Mouse (Mus musculus): ENCODE results near the gene Nxn.

The Nxn gene

DNA sequence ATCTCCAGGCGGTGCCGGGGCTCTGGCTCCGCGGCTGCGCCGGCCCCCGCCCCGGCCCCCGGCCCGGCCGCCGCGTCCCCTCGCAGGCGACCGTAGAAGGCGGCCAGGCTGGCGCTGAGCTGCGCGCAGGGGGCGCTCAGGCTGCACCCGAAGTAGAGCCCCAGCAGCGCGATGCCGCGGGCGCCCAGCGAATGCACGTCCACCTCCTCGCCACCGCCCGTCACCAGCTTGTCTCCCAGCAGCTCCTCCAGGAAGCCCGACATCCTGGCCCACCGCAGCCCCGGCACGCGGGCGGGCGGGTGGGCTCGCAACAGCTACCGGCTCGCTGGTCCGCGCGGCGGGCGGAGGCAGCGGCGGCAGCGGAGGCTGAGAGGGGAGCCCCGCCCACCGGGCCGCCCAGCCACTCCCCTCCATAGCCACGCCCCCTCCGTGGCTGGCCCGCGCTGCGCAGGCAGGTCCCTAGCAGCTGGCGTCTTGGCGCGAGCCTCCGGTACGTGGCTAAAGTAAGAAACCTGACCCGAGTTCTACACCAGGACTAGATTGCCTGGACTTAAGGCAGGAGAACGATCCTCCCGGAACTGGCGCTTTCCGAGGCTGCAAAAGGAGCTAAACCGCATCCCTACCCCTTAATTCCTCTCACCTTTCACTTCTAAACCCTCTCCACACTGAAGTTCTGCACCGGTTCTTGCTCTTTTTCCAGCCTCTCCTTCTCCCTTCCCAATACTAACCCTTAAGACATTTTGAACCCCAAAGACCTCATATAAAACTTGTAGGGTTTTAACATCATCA, at the start of gene Nxn:
Gene Nxn, minus strand, starts transcription at position 343 of the 789 bp plus-strand sequence.
- DNase-seq, result peak; percentile 87 to 98

DNA sequence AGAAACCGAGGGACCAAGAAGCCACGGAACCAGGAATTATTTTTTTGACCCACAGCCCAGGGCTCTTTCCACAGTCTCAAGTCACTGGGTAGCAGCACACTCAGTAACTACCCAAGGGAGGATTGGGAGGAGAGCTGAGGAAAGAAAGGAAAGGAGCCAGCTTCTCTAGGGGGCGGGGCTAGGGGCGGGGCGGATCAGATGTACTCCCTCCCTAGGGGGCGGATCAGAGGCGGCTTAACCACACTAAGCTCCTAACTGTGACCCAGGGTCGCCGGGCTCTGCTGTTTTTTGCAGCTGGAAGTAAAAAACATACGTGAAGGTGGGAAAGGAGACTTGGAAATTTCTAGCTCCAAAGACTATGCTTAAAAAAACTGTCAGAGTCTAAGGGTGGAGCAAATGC, 47.3 kb upstream of the Nxn start:
- DNase-seq, result no peak

DNA sequence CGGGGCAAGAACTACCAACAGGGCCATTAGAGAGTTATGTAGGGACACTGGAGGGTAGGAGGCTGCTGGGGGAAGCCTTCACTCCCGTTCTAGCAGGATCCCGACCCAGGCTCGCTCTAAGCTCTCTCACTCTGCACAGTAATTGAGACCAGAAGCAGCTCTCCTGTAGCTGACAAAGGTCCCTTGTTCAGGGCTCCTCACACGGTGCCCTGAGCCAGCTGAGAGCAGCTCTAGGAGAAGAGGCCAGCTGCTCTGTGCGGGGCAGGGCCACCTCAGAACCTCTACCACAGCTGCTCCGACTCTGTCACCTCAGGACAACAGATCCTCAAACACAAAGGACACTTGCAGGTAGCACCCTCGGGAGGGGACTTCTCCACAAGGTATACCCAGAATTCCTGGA, 46.5 kb upstream of the Nxn start:
- DNase-seq, result no peak

DNA sequence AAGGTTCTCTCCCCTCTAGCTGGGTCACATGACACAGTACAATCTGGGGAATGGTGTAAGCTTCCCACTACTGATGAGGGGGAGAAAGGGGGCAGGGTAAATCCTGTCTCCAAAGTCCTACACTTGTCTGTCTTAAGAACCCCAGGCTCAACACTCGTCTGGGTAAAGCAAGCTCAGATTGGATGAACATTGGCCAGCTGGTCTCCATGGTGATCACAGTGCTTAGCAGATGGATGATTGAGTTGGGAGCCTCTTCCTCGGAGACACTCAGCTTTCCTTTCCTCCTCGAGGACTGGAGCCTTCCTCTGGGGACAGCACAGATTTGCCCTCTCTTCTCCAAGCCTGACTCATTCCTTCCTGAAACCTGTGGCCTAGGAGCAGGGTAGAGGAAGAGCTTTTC, 40.7 kb upstream of the Nxn start:
- DNase-seq, result no peak

DNA sequence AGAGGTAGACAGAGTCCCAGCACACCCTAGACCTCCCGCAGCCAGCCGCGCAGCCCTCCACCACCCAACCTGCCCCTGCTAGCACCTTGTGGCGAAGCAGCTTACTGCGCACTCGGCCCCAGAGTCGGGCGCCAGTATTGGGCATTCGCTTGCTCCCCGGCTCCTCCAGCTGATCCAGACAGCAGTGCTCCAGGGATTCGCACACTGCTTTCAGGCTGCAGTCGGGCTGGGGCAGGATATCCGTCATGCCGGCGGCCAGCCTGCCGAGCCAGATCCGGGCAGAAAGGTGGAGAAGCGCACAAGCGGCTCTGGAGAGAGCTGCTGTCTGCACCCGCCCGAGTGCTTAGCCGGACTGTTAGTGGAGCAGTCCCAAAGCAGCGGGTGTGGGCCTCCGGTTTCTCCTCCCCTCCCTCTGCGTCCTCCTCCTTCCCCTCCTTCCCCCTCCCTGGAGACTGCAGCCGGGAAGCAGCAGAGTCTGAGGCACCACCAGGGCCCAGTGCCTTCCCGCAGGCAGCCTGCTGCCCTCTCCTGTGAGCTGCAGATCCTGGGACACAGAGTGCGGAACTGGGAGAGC, 38.0 kb upstream of the Nxn start:
- no peak for DNase-seq

DNA sequence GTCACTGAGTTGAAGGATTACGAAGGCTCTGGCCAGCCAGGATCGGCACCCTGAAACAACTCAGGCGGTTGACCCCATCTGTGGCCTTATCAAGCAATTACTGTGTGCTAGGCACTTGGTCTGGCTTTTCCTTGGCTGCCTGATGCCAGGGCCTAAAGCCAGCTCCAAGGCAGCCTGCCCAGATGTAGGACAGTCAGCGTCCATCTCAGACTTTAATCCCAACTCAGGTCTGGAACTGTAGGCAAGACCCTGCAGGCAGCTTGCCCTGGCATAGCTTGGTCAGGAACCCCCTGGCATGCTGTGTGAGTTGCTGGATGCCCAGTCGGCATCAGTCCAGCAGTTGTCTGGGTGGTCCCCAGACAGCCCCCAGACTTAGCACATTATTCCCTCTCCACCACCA, 37.1 kb upstream of the Nxn start:
- DNase-seq, result no peak

DNA sequence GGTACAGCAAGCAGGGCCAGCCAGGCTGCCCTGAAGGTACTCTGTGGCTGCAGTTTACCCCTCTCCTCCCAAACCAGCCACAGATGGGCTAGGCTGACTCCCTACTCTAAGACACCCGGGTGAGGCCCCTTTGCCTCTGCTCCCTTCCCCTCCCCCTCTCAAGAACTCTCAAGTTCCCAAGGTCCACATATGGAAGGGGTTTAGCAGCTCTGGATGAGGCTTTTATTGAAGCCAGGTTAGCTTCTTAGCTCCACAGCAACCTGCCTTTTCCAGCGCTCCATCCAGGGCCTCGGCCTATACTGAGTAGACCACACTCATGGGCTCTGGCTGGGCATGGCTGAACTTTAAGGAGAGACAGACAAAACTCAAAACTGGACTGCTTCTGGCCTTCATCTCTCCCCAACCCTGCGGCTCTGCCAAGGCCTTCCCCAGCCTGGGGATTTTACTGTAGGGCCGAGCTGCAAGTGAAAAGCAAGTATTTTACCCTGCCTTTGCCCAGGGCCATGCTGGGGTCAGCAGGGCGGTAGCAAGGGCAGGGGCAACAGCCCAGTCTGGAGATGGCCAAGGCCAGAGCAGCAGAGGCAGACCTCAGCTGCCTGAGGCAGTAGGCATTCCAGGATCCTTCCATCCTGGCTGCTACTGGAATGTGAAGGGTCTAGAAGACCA, 31.2 kb upstream of the Nxn start:
- no peak for DNase-seq

DNA sequence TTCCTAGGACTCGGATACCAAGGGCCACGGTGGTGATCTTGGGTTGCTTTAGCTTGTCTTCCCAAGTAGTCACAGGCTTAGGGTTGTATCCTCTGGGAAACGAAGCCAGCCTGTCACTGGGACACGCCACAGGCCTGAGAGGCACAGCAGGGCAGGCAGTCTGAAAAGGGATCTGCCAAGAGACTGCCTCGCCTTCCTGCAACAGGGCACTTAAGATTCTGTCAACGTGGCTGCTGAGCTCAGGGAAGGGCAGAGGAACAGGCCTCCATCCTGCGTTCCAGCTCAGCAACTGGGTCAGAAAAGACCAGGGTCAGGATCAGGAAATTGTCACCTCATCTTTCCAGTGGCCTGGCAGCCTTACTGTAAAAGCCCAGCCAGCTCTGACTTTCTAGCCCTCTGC, 30.6 kb upstream of the Nxn start:
- DNase-seq, result no peak

DNA sequence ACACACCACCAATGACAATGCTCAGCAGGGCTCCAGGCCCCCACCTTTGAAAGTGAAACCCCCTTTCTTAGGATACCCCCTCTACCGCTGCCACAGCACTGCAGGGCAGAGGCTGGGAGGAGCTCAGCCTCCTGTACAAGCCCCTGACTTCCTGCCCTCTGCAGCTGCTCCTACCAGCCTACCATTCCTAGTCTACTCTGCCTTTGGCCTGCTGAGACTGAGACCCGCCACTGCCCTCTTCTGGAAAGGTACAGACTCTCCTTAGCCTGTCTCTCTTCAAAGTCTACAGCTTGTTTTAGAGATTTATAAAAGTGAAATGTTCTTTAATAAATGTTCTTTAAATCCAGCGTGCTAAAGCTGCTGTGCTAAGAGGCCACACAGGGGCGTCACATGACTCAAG, 30.1 kb upstream of the Nxn start:
- no peak for DNase-seq

DNA sequence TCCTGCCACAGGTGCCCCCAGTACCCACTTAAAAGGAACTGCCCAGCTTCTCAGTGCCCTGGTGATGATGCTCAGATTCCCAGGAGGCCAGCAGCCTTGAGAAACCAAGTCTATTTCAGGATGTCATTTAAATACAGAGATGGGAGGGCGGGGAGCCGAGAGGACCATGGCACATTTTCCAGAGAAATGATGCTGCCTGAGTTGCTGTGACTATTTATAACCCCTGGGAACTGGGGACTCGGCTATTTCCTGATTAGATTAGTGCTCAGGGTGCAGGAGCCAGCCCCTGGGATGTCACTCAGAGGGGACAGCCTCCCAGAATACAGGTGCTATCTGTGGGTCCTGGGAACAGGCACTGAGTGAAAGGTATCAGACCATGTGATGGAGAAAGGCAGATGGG, 28.8 kb upstream of the Nxn start:
- DNase-seq, result no peak

DNA sequence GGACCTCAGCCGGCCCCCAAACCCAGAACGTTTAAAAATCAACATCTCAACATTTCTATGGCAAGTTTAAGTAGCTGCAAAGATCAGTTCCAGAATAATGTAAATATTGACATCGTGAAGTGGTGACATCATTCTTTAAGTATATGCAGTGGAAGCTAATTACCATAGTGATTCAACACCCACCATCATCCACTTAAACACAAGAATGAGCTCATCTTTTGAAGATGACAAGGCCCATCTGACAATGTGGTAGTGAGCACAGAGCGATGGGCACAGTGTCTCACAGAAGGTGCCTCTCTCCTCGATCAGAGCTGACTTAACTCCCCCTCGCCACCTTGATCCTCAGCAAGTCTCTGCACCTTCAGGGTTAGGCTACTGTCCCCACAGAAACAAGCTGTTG, 26.8 kb upstream of the Nxn start:
- no peak for DNase-seq

DNA sequence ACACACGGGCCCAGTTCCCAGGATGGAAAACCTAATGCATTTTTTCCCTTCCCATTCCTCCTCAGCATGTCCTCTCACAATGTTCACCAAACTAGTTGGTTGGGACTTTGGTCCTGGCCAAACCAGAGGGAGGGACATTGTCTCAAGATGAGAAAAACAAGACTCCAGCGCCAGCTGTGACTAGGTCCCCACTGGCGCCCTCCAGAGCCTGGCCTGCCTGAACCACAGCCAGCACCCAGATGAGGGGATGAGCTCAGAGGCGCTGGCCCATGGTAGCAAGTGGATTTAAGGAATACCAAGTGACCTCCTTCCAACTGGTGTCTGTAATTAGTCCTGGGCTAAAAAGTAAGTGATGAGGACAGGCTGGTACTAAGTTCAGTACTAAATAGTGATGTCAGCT, 22.0 kb upstream of the Nxn start:
- DNase-seq, result no peak

DNA sequence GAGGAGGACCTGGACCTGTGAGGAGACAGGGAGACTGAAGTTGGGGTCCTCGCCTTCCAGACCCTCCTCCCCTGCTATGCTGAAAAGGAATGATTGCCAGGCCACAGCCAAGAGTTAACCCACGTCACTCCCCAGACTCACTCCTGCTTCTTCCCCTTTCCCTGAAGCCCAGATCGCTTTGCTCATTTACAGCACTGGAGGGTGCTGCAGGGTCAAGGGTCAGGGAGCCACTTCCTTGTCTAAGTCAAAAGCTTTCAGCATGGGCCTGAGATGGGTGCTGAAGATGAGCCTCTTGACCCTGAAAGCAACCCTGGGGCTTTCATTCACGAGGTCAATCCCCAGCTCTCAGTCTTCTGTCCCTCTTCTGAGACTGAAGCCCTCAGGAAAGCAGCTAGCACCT, 20.2 kb upstream of the Nxn start:
- DNase-seq, result peak in 1 of 2 experiments; percentile 33

DNA sequence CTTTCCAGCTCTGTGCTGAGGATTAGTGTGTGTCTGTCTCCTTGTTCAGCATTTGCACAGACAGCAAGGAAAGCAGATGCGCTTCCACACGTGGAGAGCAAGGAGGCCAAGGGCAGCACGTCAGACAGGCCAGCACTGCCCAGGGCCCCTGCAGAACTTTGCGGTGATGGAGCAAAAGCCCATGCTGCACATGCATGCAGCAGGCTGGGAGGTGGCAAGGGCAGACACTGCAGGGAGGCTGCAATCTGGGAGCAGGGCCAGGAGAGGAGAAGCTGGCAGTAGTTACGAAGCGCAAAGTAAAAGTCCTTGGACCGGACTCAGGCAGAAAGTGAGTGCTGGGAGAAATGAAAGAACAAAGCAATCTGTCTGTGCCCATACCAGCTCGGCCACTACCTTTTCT, 19.5 kb upstream of the Nxn start:
- DNase-seq, result no peak

DNA sequence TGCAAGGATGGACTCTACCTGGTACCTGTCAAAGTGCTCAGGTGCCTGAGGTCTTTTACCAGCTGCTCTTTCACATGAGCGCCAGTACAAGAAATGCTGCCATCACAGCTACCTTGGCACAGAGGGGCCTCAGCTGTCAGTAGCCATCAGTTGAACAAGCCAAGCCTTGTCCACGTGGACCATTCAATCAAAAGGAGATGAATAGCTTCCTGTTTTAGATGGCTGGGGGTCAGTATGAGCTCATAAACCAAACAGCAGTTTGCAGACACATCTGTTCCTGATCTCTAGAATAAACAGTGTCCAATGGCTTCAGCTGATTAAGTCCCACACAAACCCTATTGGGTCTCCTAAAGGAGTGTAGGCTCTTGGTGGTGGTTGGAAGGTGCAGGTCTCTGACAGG, 17.0 kb upstream of the Nxn start:
- no peak for DNase-seq

DNA sequence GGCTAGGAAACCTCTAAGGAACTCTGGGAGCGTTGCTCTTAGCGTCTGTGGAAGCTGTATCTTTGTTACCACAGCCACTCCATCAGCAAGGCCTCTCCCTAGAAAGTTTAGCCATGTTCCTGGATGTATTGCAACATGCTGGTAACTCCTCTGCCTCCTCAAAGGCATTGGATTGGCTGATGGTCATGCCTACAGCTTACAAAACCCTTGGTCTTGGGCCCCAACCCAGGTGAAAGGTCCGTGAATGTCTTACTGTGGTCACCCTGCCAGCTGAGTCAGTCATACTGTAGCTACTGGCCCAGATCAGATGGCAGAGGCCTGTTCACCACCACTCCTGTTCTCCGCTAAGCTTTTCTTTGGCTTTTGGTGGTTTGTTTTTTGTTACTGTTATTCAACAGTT, 16.1 kb upstream of the Nxn start:
- no peak for DNase-seq

DNA sequence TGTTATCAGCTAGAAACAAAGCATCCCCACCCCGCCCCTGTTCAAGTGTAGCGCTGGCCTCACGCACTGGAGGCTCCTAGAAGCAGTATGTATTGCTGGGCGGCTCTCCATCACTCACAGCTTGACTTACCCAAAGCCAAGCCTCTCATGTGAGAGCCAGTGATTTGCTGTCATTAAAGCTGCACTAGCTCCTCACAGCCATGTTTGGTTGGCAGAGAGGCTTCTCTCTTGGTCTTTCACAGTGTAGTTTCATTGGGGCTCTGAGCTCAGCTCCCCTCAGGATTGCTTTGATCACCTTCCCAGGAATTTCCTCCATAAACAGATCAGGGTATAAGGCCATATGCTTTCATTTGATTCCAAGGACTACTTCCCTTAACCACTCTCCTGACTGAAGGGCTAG, 14.3 kb upstream of the Nxn start:
- DNase-seq, result no peak

DNA sequence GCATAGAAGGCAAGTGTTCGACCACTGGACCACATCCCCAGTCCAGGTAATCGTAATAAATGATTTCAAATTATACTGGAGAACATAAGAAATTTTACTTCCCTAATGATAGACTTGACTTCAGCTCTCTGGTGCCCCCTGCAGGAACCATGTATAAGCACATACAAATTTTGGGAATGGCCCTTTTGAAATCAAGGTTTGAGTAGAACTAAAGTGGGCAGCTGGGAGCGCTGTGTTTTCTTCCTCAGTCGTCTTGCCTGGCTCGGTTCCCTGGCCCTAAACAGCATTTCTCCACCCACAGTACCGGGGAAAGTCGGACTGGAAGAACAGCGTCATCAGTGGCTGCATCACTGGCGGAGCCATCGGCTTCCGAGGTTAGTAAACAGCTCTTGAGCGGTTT, 11.9 kb upstream of the Nxn start:
- peak in 1 of 2 experiments; percentile 63 for DNase-seq

DNA sequence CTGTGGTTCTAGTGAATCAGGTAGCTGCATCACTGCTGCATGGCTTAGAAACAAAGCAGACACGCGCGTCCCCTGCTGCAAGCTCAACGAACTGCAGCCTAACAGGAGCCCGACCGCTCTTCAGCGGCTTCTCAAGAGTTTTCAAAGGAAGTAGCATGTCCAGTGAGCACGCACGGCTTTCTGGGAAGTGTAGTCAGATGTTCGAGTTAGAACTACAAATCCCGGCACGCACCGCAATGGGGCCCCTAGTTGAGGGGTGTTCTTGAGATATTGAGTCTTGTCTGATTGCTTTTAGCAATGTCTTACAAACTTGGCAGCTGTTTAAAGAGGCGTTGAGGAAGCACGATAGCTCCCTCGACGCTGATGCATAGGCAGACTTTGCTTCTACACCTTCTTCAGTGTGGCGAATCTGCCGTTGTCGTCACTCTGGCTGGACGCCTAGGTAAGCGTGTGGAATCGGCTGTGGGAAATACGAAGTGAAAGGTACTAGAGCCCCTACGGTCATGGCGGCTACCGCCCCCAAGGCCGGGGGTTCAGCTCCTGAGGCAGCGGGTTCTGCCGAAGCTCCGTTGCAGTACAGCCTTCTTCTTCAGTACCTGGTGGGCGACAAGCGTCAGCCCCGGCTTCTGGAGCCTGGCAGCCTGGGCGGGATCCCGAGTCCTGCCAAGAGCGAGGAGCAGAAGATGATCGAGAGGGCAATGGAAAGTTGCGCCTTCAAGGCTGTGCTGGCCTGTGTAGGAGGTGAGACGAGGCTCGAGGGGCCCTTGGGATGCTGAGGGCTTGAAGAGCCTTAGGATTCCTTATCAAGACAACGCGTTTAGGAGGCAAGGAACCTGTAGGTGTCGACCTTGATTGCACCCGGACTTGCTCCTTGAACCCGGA, 8.0 kb upstream of the Nxn start, which contains the start of gene Timm22:
Gene Timm22, plus strand, starts transcription at position 251 of the 882 bp plus-strand sequence.
- peak; percentile 92 to 98 for DNase-seq

DNA sequence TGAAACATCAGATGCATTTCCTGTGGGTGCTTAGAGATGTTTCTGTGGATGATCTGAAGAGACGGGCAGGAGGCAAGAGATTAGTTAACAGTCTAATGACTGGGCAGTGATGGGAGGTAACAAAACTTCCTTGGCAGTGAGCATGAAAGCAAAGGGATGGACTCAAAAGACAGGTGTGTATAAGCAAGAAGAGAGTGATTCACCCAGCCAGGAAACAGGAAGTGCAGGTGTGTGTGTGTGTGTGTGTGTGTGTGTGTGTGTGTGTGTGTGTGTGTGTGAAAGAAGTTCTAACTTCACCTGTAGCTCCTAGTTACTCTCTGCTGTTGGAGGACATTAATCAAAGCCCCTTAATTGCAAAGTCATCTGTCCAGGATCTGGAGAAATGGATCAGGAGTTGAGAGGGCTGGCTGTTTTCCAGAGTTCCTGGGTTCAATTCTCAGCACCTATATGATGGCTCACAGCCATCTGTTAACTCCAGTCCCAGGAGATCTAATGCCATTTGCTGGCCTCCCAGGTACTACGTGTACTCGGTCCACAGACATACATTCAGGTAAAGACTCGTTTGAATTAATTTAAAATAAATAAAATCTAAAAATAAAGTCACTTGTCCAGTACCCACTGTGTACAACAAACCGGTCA, 6.8 kb upstream of the Nxn start:
- DNase-seq, result no peak

DNA sequence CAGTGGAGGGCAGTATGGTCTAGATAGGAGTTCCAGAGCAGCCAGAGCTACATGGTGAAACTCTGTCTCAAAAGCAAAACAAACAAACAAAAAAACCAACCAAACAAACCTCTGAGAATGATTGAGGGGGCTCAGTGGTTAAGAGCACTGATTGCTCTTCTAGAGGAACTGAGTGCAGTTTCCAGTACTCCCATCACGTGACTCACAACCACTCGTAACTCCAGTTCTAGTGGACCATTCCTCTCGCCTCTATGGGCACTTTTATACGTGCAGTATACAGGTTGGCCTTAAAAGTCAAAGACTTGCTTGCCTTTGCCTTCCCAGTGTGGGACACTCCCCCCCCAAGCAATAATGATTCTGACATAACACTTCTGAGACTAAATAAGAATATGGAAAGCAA, 6.2 kb upstream of the Nxn start:
- no peak for DNase-seq

DNA sequence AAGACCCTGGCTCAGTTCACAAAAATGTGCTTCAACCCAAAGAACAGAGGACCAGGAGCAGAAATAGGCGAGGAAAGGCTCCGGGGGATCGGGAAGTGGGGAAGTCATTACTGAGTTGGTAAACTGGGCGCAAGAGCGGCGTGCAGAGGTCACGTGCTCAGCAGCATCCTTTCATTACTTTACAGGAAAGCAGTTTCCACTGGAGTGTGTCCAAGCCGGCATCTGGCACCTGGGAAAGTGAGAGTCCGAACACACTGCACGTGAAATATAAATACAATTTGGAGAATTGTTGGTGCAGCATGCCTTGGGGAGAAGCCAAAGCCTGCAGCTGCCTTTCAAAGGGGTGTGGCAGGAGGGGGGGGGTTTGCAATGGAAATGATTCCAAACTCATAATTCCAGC, 2.5 kb upstream of the Nxn start:
- DNase-seq, result no peak

Data from spleen, adult 18-20 months (tissue).